Mouse (Mus musculus) spleen, postnatal 0 days (tissue): Measurements from ENCODE around the gene 1700020L24Rik. TPM values are rescaled to one million over a fixed set of nuclear protein-coding genes. Genes with fewer than 3 reads are reported as not detected.

ENCODE experiments used
- polyA plus RNA-seq: library from polyadenylated mRNA; unstranded; fragments of >200 nt; fragmentation: Nextera tagmentation; extraction: Ambion mirVana; gene quantifications from 2 replicates; pipeline ENCODE4 v1.2.1, GENCODE M21; 2015

1700020L24Rik gene
- 3.9 and 5.7 TPM in 2 replicates for polyA plus RNA-seq

GRCm38 (mm10) chr11:83437377-83437776, at the start of gene 1700020L24Rik:
TSS of gene 1700020L24Rik (plus strand) at chr11:83437677.

DNA sequence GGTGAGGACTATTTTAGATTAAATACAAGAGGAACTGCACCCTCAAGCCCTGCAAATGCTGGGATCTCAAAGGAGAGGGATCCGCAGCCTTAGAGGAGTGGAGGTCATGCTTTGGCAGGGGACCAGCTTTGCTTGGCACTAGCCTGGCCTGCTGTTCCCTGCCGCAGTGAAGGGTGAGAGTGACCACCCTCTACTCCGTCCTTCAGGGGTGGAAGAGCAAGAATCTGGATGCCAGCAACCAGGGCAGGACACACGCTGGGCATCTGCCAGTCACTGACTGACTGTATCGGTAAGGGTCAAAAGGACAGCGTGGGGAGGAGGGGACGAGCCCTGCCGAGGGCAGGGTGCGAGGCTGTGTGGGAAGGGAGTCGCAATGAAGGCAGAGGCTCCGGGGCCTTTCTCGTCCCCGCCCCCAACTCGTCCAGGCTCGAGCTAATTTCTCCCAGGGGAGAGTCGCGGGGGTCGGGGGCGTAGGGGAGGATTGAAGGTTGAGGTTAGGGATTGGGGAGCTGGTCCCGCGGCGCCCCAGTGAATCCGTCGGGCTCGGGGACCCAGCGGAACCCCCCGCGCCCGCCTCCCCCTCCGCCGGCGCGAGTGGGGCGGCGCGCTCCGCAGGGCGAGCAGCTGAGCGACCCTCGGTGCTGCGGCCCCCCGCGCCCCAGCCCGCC, 28.3 kb upstream of the 1700020L24Rik start, which contains the start of gene Rasl10b:
Rasl10b (plus strand) TSS at position 51 of the 668 bp plus-strand sequence.

GRCm38 (mm10) chr11:83429355-83429754, 8.1 kb upstream of the 1700020L24Rik start, which contains the start of gene Gas2l2:
TSS of gene Gas2l2 (minus strand) at chr11:83429455.

DNA sequence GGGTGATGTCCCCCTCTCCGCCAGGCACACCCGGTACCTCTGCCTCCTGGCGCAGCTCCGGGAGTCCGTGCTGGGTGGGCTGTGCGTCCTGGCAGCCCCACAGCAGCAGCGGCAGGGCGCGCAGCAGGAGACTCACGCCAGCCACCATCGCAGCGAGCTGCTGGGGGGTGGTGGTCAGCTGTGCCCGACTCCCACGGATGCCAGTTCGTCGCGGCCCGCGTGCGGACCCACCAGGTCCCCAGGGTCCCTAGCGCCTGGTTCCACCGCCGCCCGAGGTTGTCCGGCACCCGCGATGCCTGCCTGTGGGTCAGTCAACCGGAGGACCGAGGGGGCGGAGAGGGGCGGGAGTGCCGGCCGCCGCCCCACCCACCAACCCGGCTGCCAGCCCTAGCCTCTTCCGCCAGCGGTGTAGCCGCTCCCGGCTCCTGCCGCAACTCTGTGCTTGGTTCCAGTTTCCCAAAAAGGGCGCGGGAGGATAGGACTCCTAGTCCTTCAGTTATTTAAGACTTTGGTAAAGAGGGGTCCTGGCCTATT, 25.3 kb downstream of the 1700020L24Rik start, which contains the start of gene Mmp28:
Mmp28 (minus strand) TSS at position 361 of the 534 bp plus-strand sequence.

DNA sequence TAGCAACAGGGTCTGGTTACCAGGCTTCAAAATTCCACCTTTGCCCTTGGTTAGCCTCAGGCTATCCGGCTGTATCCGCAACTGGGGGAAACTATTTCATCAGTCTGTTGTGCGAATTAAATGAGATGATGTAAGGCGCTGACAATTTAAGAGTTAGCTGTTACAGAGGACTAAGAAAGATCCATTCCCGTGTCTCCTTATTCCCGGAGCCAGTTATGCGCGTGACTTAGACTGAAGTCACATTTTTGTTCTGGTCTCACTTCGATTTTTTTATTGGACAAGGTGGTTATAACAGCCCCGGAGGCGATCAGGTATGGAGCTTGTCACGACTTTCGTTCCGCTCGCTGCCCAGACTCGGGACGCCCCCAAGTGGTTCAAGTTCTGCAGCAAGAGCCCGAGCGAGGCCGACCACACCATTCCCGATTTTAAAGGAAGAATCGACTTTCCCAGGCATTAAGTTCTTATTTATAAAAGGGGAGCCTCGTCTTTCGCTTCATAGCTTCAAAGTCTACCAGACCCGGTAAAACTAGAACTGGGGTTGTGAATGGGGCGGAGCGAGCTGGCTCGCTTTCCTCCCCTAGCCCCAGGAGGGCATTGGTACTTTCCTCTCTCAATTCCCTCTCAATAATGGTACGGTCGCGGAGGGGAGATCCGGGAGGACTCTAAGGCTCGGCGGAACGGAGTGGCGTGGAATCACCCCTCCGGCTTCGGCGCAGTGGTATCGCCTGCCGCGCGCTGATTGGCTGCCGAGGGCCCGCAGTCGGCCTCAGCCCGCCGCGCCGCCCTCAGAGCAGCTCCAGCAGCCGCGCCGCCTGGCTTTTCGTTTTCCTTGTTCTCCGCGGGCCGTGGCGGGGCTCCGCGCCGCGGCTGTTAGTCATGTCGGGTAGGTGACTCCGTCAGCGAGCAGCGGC, 35.1 kb downstream of the 1700020L24Rik start, which contains the start of gene Taf15:
Taf15 (plus strand) TSS at position 763 of the 911 bp plus-strand sequence.

Other genes with a start within 250 kb of the 1700020L24Rik start
- 2.5 and 2.9 TPM in 2 replicates for gene Slfn3, start 246.3 kb upstream of the 1700020L24Rik start, polyA plus RNA-seq
- gene Slfn14, start 151.0 kb upstream of the 1700020L24Rik start, polyA plus RNA-seq = 24.4 and 25.7 TPM in 2 replicates
- gene Ap2b1, start 138.7 kb upstream of the 1700020L24Rik start, polyA plus RNA-seq = 17.3 and 18.6 TPM in 2 replicates
- 5.9 and 6.4 TPM in 2 replicates for gene Pex12, start 135.1 kb upstream of the 1700020L24Rik start, polyA plus RNA-seq
- gene Rasl10b, start 28.5 kb upstream of the 1700020L24Rik start, polyA plus RNA-seq = 0.54 and 0.63 TPM in 2 replicates
- gene Gas2l2, start 8.2 kb upstream of the 1700020L24Rik start, polyA plus RNA-seq = not detected in 2 replicates
- gene Mmp28, start 25.4 kb downstream of the 1700020L24Rik start, polyA plus RNA-seq = 2.6 and 4.9 TPM in 2 replicates
- gene Taf15, start 35.4 kb downstream of the 1700020L24Rik start, polyA plus RNA-seq = 5.4 and 7.4 TPM in 2 replicates
- not detected in 2 replicates for gene Heatr9, start 84.5 kb downstream of the 1700020L24Rik start, polyA plus RNA-seq
- 16.8 and 30.0 TPM in 2 replicates for gene Ccl5, start 92.8 kb downstream of the 1700020L24Rik start, polyA plus RNA-seq
- 16.5 and 24.8 TPM in 2 replicates for gene Ccl9, start 141.0 kb downstream of the 1700020L24Rik start, polyA plus RNA-seq
- 117 and 129 TPM in 2 replicates for gene Ccl6, start 155.4 kb downstream of the 1700020L24Rik start, polyA plus RNA-seq
- not detected in 2 replicates for gene Rpl9-ps1, start 207.9 kb downstream of the 1700020L24Rik start, polyA plus RNA-seq
- 1.4 and 2.3 TPM in 2 replicates for gene Ccl3, start 211.7 kb downstream of the 1700020L24Rik start, polyA plus RNA-seq
- 1.3 and 1.6 TPM in 2 replicates for gene Ccl4, start 224.9 kb downstream of the 1700020L24Rik start, polyA plus RNA-seq